Mouse (Mus musculus): ENCODE data around the gene Irs2. TPM values are rescaled to one million over a fixed set of nuclear protein-coding genes. Genes with fewer than 3 reads are reported as not detected.

Gene Irs2
- total and polyA plus RNA-seq, 2 experiments from 2014 or later: 7.6 to 37.3 TPM

DNA sequence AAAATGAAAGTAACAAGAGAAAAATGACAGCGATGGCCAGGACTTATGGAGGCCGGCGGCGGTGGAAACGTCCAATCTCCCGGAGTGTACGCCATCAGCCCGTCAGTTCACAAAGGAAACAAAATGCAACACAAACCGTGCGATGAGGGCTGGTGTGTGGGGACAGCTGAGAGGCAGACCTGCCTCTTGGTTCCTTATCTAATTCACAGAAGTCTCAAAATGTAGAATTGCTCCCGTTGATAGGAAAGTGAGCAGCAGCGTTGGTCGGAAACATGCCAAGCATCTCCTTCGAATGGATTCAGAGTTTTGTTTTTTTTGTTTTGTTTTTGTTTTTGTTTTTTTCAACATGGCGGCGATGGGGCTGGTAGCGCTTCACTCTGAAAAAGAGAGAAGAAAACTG is 21.6 kb downstream of the Irs2 start:
- no peak for TF ChIP-seq CTCF (IDR thresholded peaks at IDR 0.05; ENCODE audit: low read depth)
- Histone ChIP-seq H3K9ac (no peak overlapping the region), H3K4me3 (ENCODE audit: low read depth, low read length) (no peak overlapping the region), H3K9me3 (ENCODE audit: low read length) (no peaks in the 10 kb centered on the region), H3K4me2 (ENCODE audit: low read depth) (no peak overlapping the region), H3K27me3 (ENCODE audit: insufficient read depth, low read length) (no peaks in the 10 kb centered on the region), H3K36me3 (ENCODE audit: insufficient read depth) (peaks cover 15% of the 10 kb centered on the region), H3K4me1 (ENCODE audit: insufficient read depth) (peaks cover 18% of the 10 kb centered on the region), H3K27ac (ENCODE audit: low read depth, low read length) (no peak overlapping the region)
- WGBS: 94% methylated on average over 17 of the region's 17 CpGs
- DNase-seq (no peak), ATAC-seq (no peak)

DNA sequence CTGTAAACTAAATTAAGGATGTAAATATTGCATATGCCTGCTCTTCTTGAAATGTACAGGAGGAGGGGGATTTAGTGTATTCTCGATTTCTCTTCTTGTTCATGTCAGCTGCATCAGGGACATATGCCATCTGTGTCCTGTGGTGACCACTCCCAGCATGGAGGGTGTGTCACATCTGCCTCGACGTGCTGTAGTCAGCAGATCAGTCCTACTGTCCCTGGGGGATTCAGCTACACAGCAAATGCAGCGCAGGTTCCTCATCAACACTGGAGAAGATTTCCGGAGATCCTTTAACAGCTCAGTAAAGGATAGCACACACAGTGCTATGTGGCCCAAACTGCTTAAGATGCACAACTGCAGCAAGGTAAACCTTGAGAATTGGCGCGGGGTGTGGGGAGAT is 23.2 kb downstream of the Irs2 start:
- DNase-seq: no peak
- Histone ChIP-seq H3K36me3 (ENCODE audit: insufficient read depth) (peaks cover 15% of the 10 kb centered on the region), H3K9me3 (ENCODE audit: low read length) (no peaks in the 10 kb centered on the region), H3K27me3 (ENCODE audit: insufficient read depth, low read length) (no peaks in the 10 kb centered on the region), H3K4me1 (ENCODE audit: insufficient read depth) (peaks cover 7% of the 10 kb centered on the region; the same call in 1 of the 2 replicates), H3K9ac (no peak overlapping the region), H3K4me2 (ENCODE audit: low read depth) (no peak overlapping the region), H3K27ac (ENCODE audit: low read depth, low read length) (no peak overlapping the region), H3K4me3 (ENCODE audit: low read depth, low read length) (no peak overlapping the region)
- ATAC-seq: no peak
- 81% methylated on average over 7 of the region's 7 CpGs for WGBS
- TF ChIP-seq CTCF (IDR thresholded peaks at IDR 0.05; ENCODE audit: low read depth): no peak

DNA sequence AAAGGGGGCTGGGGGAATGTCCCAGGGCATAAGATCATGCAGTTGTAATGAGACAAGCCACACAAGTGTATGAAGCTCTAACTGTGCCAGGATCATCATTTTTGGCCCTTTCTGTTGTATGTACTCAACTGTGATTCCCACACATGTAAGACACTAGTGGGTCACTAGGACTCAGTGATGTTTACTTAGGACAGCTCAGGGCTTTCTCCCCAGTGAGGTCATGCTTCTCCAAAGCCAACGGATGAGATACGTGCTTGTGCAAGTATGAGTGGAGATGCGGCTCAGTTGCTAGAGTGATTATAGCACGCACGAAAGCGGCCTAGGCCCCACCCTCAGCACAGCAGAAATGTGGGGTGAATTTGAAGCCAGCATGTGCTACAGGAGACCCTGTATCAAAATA is 27.4 kb downstream of the Irs2 start:
- Histone ChIP-seq H3K27ac (ENCODE audit: low read depth, low read length) (no peak overlapping the region), H3K9me3 (ENCODE audit: low read length) (no peaks in the 10 kb centered on the region), H3K27me3 (ENCODE audit: insufficient read depth, low read length) (no peaks in the 10 kb centered on the region), H3K36me3 (ENCODE audit: insufficient read depth) (peaks cover 8% of the 10 kb centered on the region), H3K4me1 (ENCODE audit: insufficient read depth) (peaks cover 8% of the 10 kb centered on the region; the same call in 1 of the 2 replicates), H3K4me3 (ENCODE audit: low read depth, low read length) (no peak overlapping the region), H3K9ac (no peak overlapping the region), H3K4me2 (ENCODE audit: low read depth) (no peak overlapping the region)
- TF ChIP-seq CTCF (IDR thresholded peaks at IDR 0.05; ENCODE audit: low read depth): no peak
- 97% methylated on average over 6 of the region's 6 CpGs for WGBS
- DNase-seq (no peak), ATAC-seq (no peak)

GRCm38 (mm10) chr8:10979916-10980315 is 28.3 kb downstream of the Irs2 start:
- Histone ChIP-seq H3K4me2 (ENCODE audit: low read depth) (no peak overlapping the region), H3K4me1 (ENCODE audit: insufficient read depth) (peaks cover 8% of the 10 kb centered on the region; the same call in 1 of the 2 replicates), H3K36me3 (ENCODE audit: insufficient read depth) (peaks cover 1% of the 10 kb centered on the region; the same call in 1 of the 2 replicates), H3K9ac (no peak overlapping the region), H3K4me3 (ENCODE audit: low read depth, low read length) (no peak overlapping the region), H3K9me3 (ENCODE audit: low read length) (no peaks in the 10 kb centered on the region), H3K27me3 (ENCODE audit: insufficient read depth, low read length) (no peaks in the 10 kb centered on the region), H3K27ac (ENCODE audit: low read depth, low read length) (no peak overlapping the region)
- no peak for ATAC-seq
- no peak for TF ChIP-seq CTCF (IDR thresholded peaks at IDR 0.05; ENCODE audit: low read depth)
- WGBS: 70% methylated on average over 7 of the region's 7 CpGs
- DNase-seq: no peak

DNA sequence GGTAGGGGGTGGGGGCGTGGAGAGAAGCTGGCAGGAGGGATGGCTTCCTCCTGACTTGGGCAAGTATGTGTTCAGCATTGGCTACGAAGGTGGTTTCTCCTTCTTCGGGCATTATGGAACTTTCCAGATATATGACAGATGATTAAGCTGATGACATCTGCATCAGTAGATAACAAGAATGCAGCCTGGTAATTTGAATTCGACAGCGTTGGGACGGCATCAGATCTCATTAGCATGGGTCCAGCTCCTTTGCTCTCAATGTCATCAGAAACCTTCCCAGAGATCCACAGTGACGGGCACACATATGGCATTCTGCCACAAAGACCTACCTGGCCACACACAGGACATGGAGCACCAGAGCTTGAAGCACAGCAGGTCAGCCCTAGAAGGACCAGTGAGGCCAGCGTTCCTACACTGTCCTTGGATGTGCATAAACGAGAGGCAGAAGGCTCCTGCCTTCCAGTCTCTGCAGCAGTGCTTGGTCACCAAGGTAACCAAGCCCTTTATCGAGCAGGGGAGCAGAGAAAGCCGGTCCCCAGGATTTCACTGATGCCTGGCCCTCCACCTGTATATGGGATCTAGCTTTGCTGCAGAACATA is 29.0 kb downstream of the Irs2 start:
- Histone ChIP-seq H3K4me1 (ENCODE audit: insufficient read depth) (peaks cover 8% of the 10 kb centered on the region; the same call in 1 of the 2 replicates), H3K9me3 (ENCODE audit: low read length) (no peaks in the 10 kb centered on the region), H3K27ac (ENCODE audit: low read depth, low read length) (no peak overlapping the region), H3K9ac (no peak overlapping the region), H3K36me3 (ENCODE audit: insufficient read depth) (no peaks in the 10 kb centered on the region), H3K4me3 (ENCODE audit: low read depth, low read length) (no peak overlapping the region), H3K27me3 (ENCODE audit: insufficient read depth, low read length) (no peaks in the 10 kb centered on the region), H3K4me2 (ENCODE audit: low read depth) (no peak overlapping the region)
- DNase-seq: no peak
- peak; percentile 59 for ATAC-seq
- WGBS: 31% methylated on average over 11 of the region's 11 CpGs
- no peak for TF ChIP-seq CTCF (IDR thresholded peaks at IDR 0.05; ENCODE audit: low read depth)

GRCm38 (mm10) chr8:10978377-10978776 is 29.9 kb downstream of the Irs2 start:
- H3K9ac ChIP-seq: no peak overlapping the region
- no peak overlapping the region for H3K27ac ChIP-seq (ENCODE audit: low read depth, low read length)
- H3K9me3 ChIP-seq (ENCODE audit: low read length): no peaks in the 10 kb centered on the region
- ATAC-seq (peak; percentile 53; the same call in 1 of the 2 replicates), DNase-seq (no peak)
- H3K36me3 ChIP-seq (ENCODE audit: insufficient read depth): no peaks in the 10 kb centered on the region
- no peak overlapping the region for H3K4me3 ChIP-seq (ENCODE audit: low read depth, low read length)
- no peak overlapping the region for H3K4me2 ChIP-seq (ENCODE audit: low read depth)
- H3K4me1 ChIP-seq (ENCODE audit: insufficient read depth): peaks cover 8% of the 10 kb centered on the region; the same call in 1 of the 2 replicates
- WGBS: 29% methylated on average over 21 of the region's 21 CpGs
- no peak for TF ChIP-seq CTCF (IDR thresholded peaks at IDR 0.05; ENCODE audit: low read depth)
- no peaks in the 10 kb centered on the region for H3K27me3 ChIP-seq (ENCODE audit: insufficient read depth, low read length)

- WGBS: 70% methylated on average over 7 of the region's 7 CpGs
- Histone ChIP-seq H3K9me3 (ENCODE audit: low read length) (no peaks in the 10 kb centered on the region), H3K36me3 (ENCODE audit: insufficient read depth) (no peaks in the 10 kb centered on the region), H3K27ac (ENCODE audit: low read depth, low read length) (no peak overlapping the region), H3K4me2 (ENCODE audit: low read depth) (no peak overlapping the region), H3K4me1 (ENCODE audit: insufficient read depth) (peaks cover 8% of the 10 kb centered on the region; the same call in 1 of the 2 replicates), H3K4me3 (ENCODE audit: low read depth, low read length) (no peak overlapping the region), H3K27me3 (ENCODE audit: insufficient read depth, low read length) (no peaks in the 10 kb centered on the region), H3K9ac (no peak overlapping the region)
- no peak for DNase-seq
- TF ChIP-seq CTCF (IDR thresholded peaks at IDR 0.05; ENCODE audit: low read depth): no peak
- no peak for ATAC-seq
Observed at GRCm38 (mm10) chr8:10977742-10978376, 30.4 kb downstream of the Irs2 start.
